Mouse (Mus musculus) CH12.LX (cell line): ENCODE results near the gene Srgap3. TPM values are rescaled to one million over a fixed set of nuclear protein-coding genes. Genes with fewer than 3 reads are reported as not detected.

Source experiments
- DNase-seq: peaks from one replicate; pipeline ENCODE4 v3.0.0-alpha.2; 2013; ENCODE audit errors: extremely low read depth
- H3K27ac ChIP-seq: 2 replicates; pipeline ENCODE4 v1.5.1; 2012; ENCODE audit warnings: low read depth, mild to moderate bottlenecking, control low read depth, moderate library complexity; ENCODE audit not compliant: insufficient read depth
- H3K27me3 ChIP-seq: replicated peaks from 2 replicates; pipeline ENCODE3; 2012; ENCODE audit warnings: inconsistent platforms
- H3K36me3 ChIP-seq, 2 experiments: replicated peaks in 1 of 2; 2 replicates each; pipeline versions ENCODE3 to v1.6.1; 2012; ENCODE audit warnings: inconsistent platforms in 1 of 2, low read length in 1 of 2, mild to moderate bottlenecking in 1 of 2, mixed read lengths in 1 of 2, moderate library complexity in 1 of 2; ENCODE audit not compliant: control insufficient read depth in 1 of 2, insufficient read depth in 1 of 2
- H3K4me1 ChIP-seq, 2 experiments: 2 replicates each; pipeline ENCODE4 v1.6.1; 2012; ENCODE audit warnings: inconsistent platforms in 1 of 2, moderate library complexity in 1 of 2; ENCODE audit not compliant: insufficient read depth in 2 of 2, control insufficient read depth in 1 of 2
- H3K4me2 ChIP-seq: 2 replicates; pipeline ENCODE4 v1.6.1; 2012; ENCODE audit warnings: low read depth, mild to moderate bottlenecking, control low read depth; ENCODE audit not compliant: poor library complexity, insufficient read depth, severe bottlenecking
- H3K4me3 ChIP-seq, 3 experiments: fragments of 150-350 bp in 1 of 3; sonication (generic) in 1 of 3; replicated peaks in 1 of 3; 2 replicates each; pipeline versions ENCODE3 to v1.5.1; 2011 to 2012; ENCODE audit warnings: low read depth in 2 of 3, low read length in 2 of 3, mild to moderate bottlenecking in 2 of 3, moderate library complexity in 2 of 3, control low read depth in 1 of 3, improper control_type of control experiment in 1 of 3, inconsistent platforms in 1 of 3, mixed read lengths in 1 of 3; ENCODE audit not compliant: poor library complexity in 1 of 3
- H3K79me2 ChIP-seq: replicated peaks from 2 replicates; pipeline ENCODE4 v1.6.1; 2012; ENCODE audit warnings: mild to moderate bottlenecking, moderate library complexity; ENCODE audit not compliant: control insufficient read depth, poor library complexity, insufficient read depth, severe bottlenecking; ENCODE audit errors: extremely low read depth
- H3K9ac ChIP-seq: 2 replicates; pipeline ENCODE4 v1.6.1; 2012; ENCODE audit warnings: low read depth, mild to moderate bottlenecking, control low read depth, moderate library complexity; ENCODE audit not compliant: insufficient read depth
- H3K9me3 ChIP-seq: replicated peaks from 2 replicates; pipeline ENCODE3; 2012; ENCODE audit warnings: low read length, inconsistent platforms, mixed read lengths
- CHD1 ChIP-seq: IDR thresholded peaks from 2 replicates; pipeline ENCODE4 v1.6.1; 2012; ENCODE audit warnings: low read depth, low read length, improper control_type of control experiment, inconsistent platforms
- CHD2 ChIP-seq: IDR thresholded peaks from 2 replicates; pipeline ENCODE4 v1.6.1; 2011; ENCODE audit warnings: low read length, improper control_type of control experiment
- E2F4 ChIP-seq: IDR thresholded peaks from 2 replicates; pipeline ENCODE4 v1.6.1; 2011; ENCODE audit warnings: low read depth, low read length, improper control_type of control experiment; ENCODE audit not compliant: insufficient replicate concordance
- ELF1 ChIP-seq: IDR thresholded peaks from 2 replicates; pipeline ENCODE4 v1.6.1; 2014; ENCODE audit warnings: low read depth, mild to moderate bottlenecking, inconsistent platforms, low read length, improper control_type of control experiment
- EP300 ChIP-seq: IDR thresholded peaks from 2 replicates; pipeline ENCODE4 v1.6.1; 2011; ENCODE audit warnings: low read length, improper control_type of control experiment
- ETS1 ChIP-seq: conservative IDR thresholded peaks from 2 replicates; pipeline ENCODE4 v1.6.1; 2012; ENCODE audit warnings: low read depth, mild to moderate bottlenecking, inconsistent platforms, low read length, improper control_type of control experiment, moderate library complexity
- HCFC1 ChIP-seq: IDR thresholded peaks from 2 replicates; pipeline ENCODE4 v1.6.1; 2012; ENCODE audit warnings: low read depth, mild to moderate bottlenecking, inconsistent platforms, low read length, improper control_type of control experiment
- IRF4 ChIP-seq: IDR thresholded peaks from 2 replicates; pipeline ENCODE4 v1.6.1; 2014; ENCODE audit warnings: low read depth, mild to moderate bottlenecking, inconsistent platforms, low read length, improper control_type of control experiment
- JUN ChIP-seq: IDR thresholded peaks from 2 replicates; pipeline ENCODE4 v1.6.1; 2011; ENCODE audit warnings: low read depth, mild to moderate bottlenecking, low read length, improper control_type of control experiment, moderate library complexity; ENCODE audit not compliant: insufficient read depth
- KAT2A ChIP-seq: IDR thresholded peaks from 2 replicates; pipeline ENCODE4 v1.6.1; 2012; ENCODE audit warnings: low read length, improper control_type of control experiment, inconsistent platforms; ENCODE audit not compliant: insufficient replicate concordance
- MAFK ChIP-seq: IDR thresholded peaks from 2 replicates; pipeline ENCODE4 v1.6.1; 2011; ENCODE audit warnings: low read length, improper control_type of control experiment; ENCODE audit not compliant: insufficient replicate concordance
- MAX ChIP-seq: IDR thresholded peaks from 2 replicates; pipeline ENCODE4 v1.6.1; 2011; ENCODE audit warnings: low read length, improper control_type of control experiment
- MEF2A ChIP-seq: IDR thresholded peaks from 2 replicates; pipeline ENCODE4 v1.6.1; 2014; ENCODE audit warnings: low read depth, mild to moderate bottlenecking, inconsistent platforms, low read length, improper control_type of control experiment, borderline replicate concordance
- MYC ChIP-seq: IDR thresholded peaks from 2 replicates; pipeline ENCODE4 v1.6.1; 2011; ENCODE audit warnings: low read depth, mild to moderate bottlenecking, improper control_type of control experiment, low read length
- NRF1 ChIP-seq: IDR thresholded peaks from 2 replicates; pipeline ENCODE4 v1.6.1; 2014; ENCODE audit warnings: low read depth, mild to moderate bottlenecking, inconsistent platforms, low read length, improper control_type of control experiment, moderate library complexity
- POLR2A ChIP-seq: IDR thresholded peaks from 2 replicates; pipeline ENCODE4 v1.6.1; 2011; ENCODE audit warnings: low read depth, mild to moderate bottlenecking, improper control_type of control experiment, low read length
- POLR2AphosphoS2 ChIP-seq: IDR thresholded peaks from 2 replicates; pipeline ENCODE4 v1.6.1; 2011; ENCODE audit warnings: low read depth, low read length, improper control_type of control experiment
- RAD21 ChIP-seq: IDR thresholded peaks from 2 replicates; pipeline ENCODE4 v1.6.1; 2011; ENCODE audit warnings: low read depth, mild to moderate bottlenecking, low read length, improper control_type of control experiment, moderate library complexity
- SIN3A ChIP-seq: IDR thresholded peaks from 2 replicates; pipeline ENCODE4 v1.6.1; 2012; ENCODE audit warnings: low read length, improper control_type of control experiment, inconsistent platforms
- SMC3 ChIP-seq: IDR thresholded peaks from 2 replicates; pipeline ENCODE4 v1.6.1; 2011; ENCODE audit warnings: low read depth, low read length, improper control_type of control experiment
- TBP ChIP-seq: conservative IDR thresholded peaks from 2 replicates; pipeline ENCODE4 v1.6.1; 2011; ENCODE audit warnings: low read depth, low read length, improper control_type of control experiment
- UBTF ChIP-seq: IDR thresholded peaks from 2 replicates; pipeline ENCODE4 v1.6.1; 2012; ENCODE audit warnings: low read depth, mild to moderate bottlenecking, inconsistent platforms, low read length, improper control_type of control experiment, moderate library complexity
- USF1 ChIP-seq: IDR thresholded peaks from 2 replicates; pipeline ENCODE4 v1.6.1; 2014; ENCODE audit warnings: low read depth, mild to moderate bottlenecking, inconsistent platforms, low read length, improper control_type of control experiment
- USF2 ChIP-seq: conservative IDR thresholded peaks from 2 replicates; pipeline ENCODE4 v1.6.1; 2011; ENCODE audit warnings: low read depth, low read length, improper control_type of control experiment
- ZC3H11A ChIP-seq: IDR thresholded peaks from 2 replicates; pipeline ENCODE4 v1.6.1; 2012; ENCODE audit warnings: low read depth, mild to moderate bottlenecking, inconsistent platforms, low read length, improper control_type of control experiment
- ZKSCAN1 ChIP-seq: IDR thresholded peaks from 2 replicates; pipeline ENCODE4 v1.6.1; 2012; ENCODE audit warnings: low read depth, inconsistent platforms, low read length, improper control_type of control experiment, borderline replicate concordance
- ZMIZ1 ChIP-seq: IDR thresholded peaks from 2 replicates; pipeline ENCODE4 v1.6.1; 2012; ENCODE audit warnings: low read depth, mild to moderate bottlenecking, inconsistent platforms, low read length, improper control_type of control experiment
- ZNF384 ChIP-seq: IDR thresholded peaks from 2 replicates; pipeline ENCODE4 v1.6.1; 2012; ENCODE audit warnings: low read depth, low read length, improper control_type of control experiment, inconsistent platforms
- dilution Hi-C: fragments of 300-500 bp; cut with MboI; formaldehyde crosslinking; loops from 2 replicates; pipeline ENCODE4 v1.14.3; 2020; ENCODE audit warnings: low sequenced_read_pairs; ENCODE audit not compliant: extremely low pct_unique_long_range_greater_than_20kb, extremely low pct_ligation_motif_present
- in situ Hi-C: fragments of 300-500 bp; cut with MboI; formaldehyde crosslinking; loops from 3 replicates; pipeline ENCODE4 v1.14.3; 2019; ENCODE audit warnings: low sequenced_read_pairs, low pct_ligation_motif_present, low pct_unique_long_range_greater_than_20kb, mixed read lengths
- polyA plus RNA-seq: library from polyadenylated mRNA; unstranded; fragments of >175 nt; gene quantifications from 2 replicates; pipeline ENCODE4 v1.2.1, GENCODE M21; 2012; ENCODE audit warnings: low read depth; ENCODE audit not compliant: insufficient read length
- total RNA-seq, 2 experiments: library from RNA; depleted of rRNA; stranded (reverse); fragments of 300-350 nt in 1 of 2; fragments of >200 nt in 1 of 2; gene quantifications; 2 replicates each; pipeline ENCODE4 v1.2.3; 2012 to 2014

The Srgap3 gene
- total and polyA plus RNA-seq, 3 experiments: 1.5 to 4.5 (median 2.1) TPM

GRCm38 (mm10) chr6:112852261-112853235 lies 94.5 kb downstream of the Srgap3 start (continued):
- TF ChIP-seq SMC3: no peak; the same call in 1 of the 2 replicates
- TF ChIP-seq ZMIZ1: no peak
- TF ChIP-seq JUN: no peak
- no peak for TF ChIP-seq USF1
- TF ChIP-seq MAFK: no peak
- peak; percentile 67; the same call in 1 of the 2 replicates for TF ChIP-seq IRF4
- 0 out of 2 replicates have a peak, but pooled peaks have one; percentile 46 for TF ChIP-seq KAT2A
- TF ChIP-seq POLR2AphosphoS2: no peak

- in situ Hi-C loops: no loop called here
Observed at GRCm38 (mm10) chr6:112850745-112851144, 96.3 kb downstream of the Srgap3 start.

GRCm38 (mm10) chr6:112848629-112849180 lies 98.4 kb downstream of the Srgap3 start:
- Histone ChIP-seq H3K4me3 (no peak overlapping the region), H3K27me3 (no peaks in the 10 kb centered on the region), H3K9ac (no peak overlapping the region), H3K27ac (no peak overlapping the region), H3K4me2 (no peak overlapping the region), H3K36me3 (no peaks in the 10 kb centered on the region), H3K79me2 (no peaks in the 10 kb centered on the region), H3K4me1 (peaks cover 12 to 48% of the 10 kb centered on the region in 2 experiments), H3K9me3 (no peaks in the 10 kb centered on the region)
- dilution Hi-C loops (no loop called here), in situ Hi-C loops (no loop called here)
- DNase-seq: no peak
- TF ChIP-seq ELF1: no peak
- TF ChIP-seq MAFK: no peak
- TF ChIP-seq E2F4: no peak
- no peak for TF ChIP-seq SIN3A
- TF ChIP-seq MYC: no peak
- TF ChIP-seq POLR2AphosphoS2: no peak
- no peak for TF ChIP-seq MEF2A
- TF ChIP-seq ZC3H11A: no peak
- no peak for TF ChIP-seq UBTF
- TF ChIP-seq NRF1: no peak
- no peak for TF ChIP-seq USF2
- no peak for TF ChIP-seq EP300
- no peak for TF ChIP-seq RAD21
- no peak for TF ChIP-seq MAX
- TF ChIP-seq ZNF384: no peak
- TF ChIP-seq ZKSCAN1: no peak
- no peak for TF ChIP-seq HCFC1
- TF ChIP-seq ETS1: no peak
- TF ChIP-seq CHD1: no peak

More at GRCm38 (mm10) chr6:112850745-112851144, 96.3 kb downstream of the Srgap3 start:
- Histone ChIP-seq H3K27me3 (no peaks in the 10 kb centered on the region), H3K4me1 (peaks cover 18 to 57% of the 10 kb centered on the region in 2 experiments), H3K79me2 (no peaks in the 10 kb centered on the region), H3K4me2 (no peak overlapping the region), H3K36me3 (no peaks in the 10 kb centered on the region), H3K4me3 (no peak overlapping the region), H3K9ac (no peak overlapping the region), H3K27ac (no peak overlapping the region), H3K9me3 (no peaks in the 10 kb centered on the region)
- DNase-seq: no peak
- TF ChIP-seq MYC (no peak), RAD21 (no peak), MEF2A (no peak), IRF4 (no peak), SIN3A (no peak), TBP (no peak), POLR2A (no peak), CHD2 (no peak)
- dilution Hi-C loops: no loop called here
